Mouse (Mus musculus) neural tube, embryonic 14.5 days (tissue): ENCODE data around the gene Tmem251. TPM values are rescaled to one million over a fixed set of nuclear protein-coding genes. Genes with fewer than 3 reads are reported as not detected.

Source experiments
- ATAC-seq: fragments of 200-750 bp; cut with Nextera tagmentation; 2 replicates; pipeline ENCODE4 v1.8.0; 2017; ENCODE audit warnings: low read depth, mild to moderate bottlenecking, moderate TSS enrichment, moderate library complexity
- H3K27ac ChIP-seq: fragments of 300-500 bp; sonication (generic); 2 replicates; pipeline ENCODE4 v1.5.1; 2014; ENCODE audit warnings: low read depth, mild to moderate bottlenecking, control low read depth, low read length, moderate library complexity, mixed read lengths
- H3K27me3 ChIP-seq: fragments of 300-500 bp; sonication (generic); 2 replicates; pipeline ENCODE4 v1.6.1; 2014; ENCODE audit warnings: low read length; ENCODE audit not compliant: control insufficient read depth, insufficient read depth
- H3K36me3 ChIP-seq: fragments of 300-500 bp; sonication (generic); 2 replicates; pipeline ENCODE4 v1.6.1; 2014; ENCODE audit warnings: low read length, mixed read lengths; ENCODE audit not compliant: control insufficient read depth, insufficient read depth
- H3K4me1 ChIP-seq: fragments of 300-500 bp; sonication (generic); 2 replicates; pipeline ENCODE4 v1.6.1; 2014; ENCODE audit warnings: low read length; ENCODE audit not compliant: control insufficient read depth, insufficient read depth
- H3K4me2 ChIP-seq: fragments of 300-500 bp; sonication (generic); 2 replicates; pipeline ENCODE4 v1.6.1; 2014; ENCODE audit warnings: mild to moderate bottlenecking, low read depth, low read length, control low read depth
- H3K4me3 ChIP-seq: fragments of 300-500 bp; sonication (generic); 2 replicates; pipeline ENCODE4 v1.5.1; 2014; ENCODE audit warnings: low read depth, low read length, control low read depth, mixed read lengths
- H3K9ac ChIP-seq: fragments of 300-500 bp; sonication (generic); replicated peaks from 2 replicates; pipeline ENCODE4 v1.6.1; 2014; ENCODE audit warnings: low read depth, mild to moderate bottlenecking, control low read depth, low read length, mixed read lengths
- H3K9me3 ChIP-seq: fragments of 300-500 bp; sonication (generic); 2 replicates; pipeline ENCODE4 v1.6.1; 2016; ENCODE audit warnings: low read length; ENCODE audit not compliant: control insufficient read depth
- WGBS: fragments of 180-500 bp; shearing (Covaris S2); extraction: QIAGEN DNeasy Blood & Tissue Kit; methylation state at CpG from one replicate; pipeline ENCODE4 v1.1.7; 2014; 5-methylcytosine and 5-hydroxymethylcytosine counted together
- polyA plus RNA-seq: library from polyadenylated mRNA; unstranded; fragments of >200 nt; fragmentation: Nextera tagmentation; extraction: Ambion mirVana; gene quantifications from 2 replicates; pipeline ENCODE4 v1.2.1, GENCODE M21; 2014

Tmem251 gene
- polyA plus RNA-seq, 1 experiment from 2014 or later, result 12.6 TPM

DNA sequence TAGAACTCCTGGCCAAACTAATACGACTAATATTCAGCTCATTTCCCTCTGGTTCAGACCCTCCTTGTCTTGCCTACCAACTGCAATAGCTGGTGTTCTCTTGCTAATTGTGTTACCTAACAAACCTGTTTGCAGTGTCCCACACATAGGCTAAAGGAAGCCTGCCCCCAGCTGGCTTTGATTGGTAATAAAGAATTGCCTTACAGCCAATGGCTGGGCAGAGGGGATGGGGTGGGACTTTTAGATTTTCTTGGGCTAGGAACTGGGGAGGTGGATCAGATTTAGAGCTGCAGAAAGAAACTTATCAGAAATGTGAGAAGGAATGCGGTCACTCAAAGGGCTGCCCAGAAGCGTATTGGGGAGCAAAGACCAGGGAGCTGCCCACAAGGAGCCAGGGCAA is 35.9 kb downstream of the Tmem251 start:
- Histone ChIP-seq H3K36me3 (peaks cover 23% of the 10 kb centered on the region), H3K9ac (no peak overlapping the region), H3K27ac (no peak overlapping the region), H3K4me2 (no peak overlapping the region), H3K9me3 (no peaks in the 10 kb centered on the region), H3K4me3 (no peak overlapping the region), H3K4me1 (no peaks in the 10 kb centered on the region), H3K27me3 (no peaks in the 10 kb centered on the region)
- ATAC-seq, result no peak
- 52% methylated on average over 3 of the region's 3 CpGs for WGBS

DNA sequence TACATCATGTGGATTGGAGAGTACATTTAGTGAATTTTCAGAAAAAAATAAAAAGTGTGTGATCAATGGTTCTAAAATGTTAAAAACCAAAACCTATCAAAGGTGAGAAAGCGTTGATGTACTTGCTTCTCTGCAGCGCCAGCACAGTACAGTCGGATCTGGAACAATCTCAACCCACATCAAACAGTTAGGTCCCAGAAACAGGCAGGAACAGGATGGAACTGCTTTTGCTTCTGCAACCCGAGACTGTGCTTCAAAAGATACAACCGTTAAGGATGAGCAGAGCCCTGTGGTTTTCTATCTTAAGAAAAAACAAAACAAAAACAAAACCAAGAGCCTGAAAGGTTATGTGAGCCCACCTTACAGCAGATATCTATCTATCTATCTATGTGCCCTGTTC is 39.3 kb downstream of the Tmem251 start:
- Histone ChIP-seq H3K4me2 (no peak overlapping the region), H3K36me3 (peaks cover 24% of the 10 kb centered on the region), H3K9ac (no peak overlapping the region), H3K4me3 (no peak overlapping the region), H3K27ac (no peak overlapping the region), H3K9me3 (no peaks in the 10 kb centered on the region), H3K27me3 (no peaks in the 10 kb centered on the region), H3K4me1 (no peaks in the 10 kb centered on the region)
- WGBS, result 91% methylated on average over 5 of the region's 5 CpGs
- no peak for ATAC-seq

GRCm38 (mm10) chr12:102784899-102785592 is 41.5 kb downstream of the Tmem251 start:
- Histone ChIP-seq H3K27ac (no peak overlapping the region), H3K9me3 (no peaks in the 10 kb centered on the region), H3K4me1 (no peaks in the 10 kb centered on the region), H3K4me2 (no peak overlapping the region), H3K9ac (no peak overlapping the region), H3K27me3 (no peaks in the 10 kb centered on the region), H3K4me3 (no peak overlapping the region), H3K36me3 (peaks cover 25% of the 10 kb centered on the region)
- ATAC-seq, result no peak
- 89% methylated on average over 19 of the region's 19 CpGs for WGBS

GRCm38 (mm10) chr12:102785593-102785985 is 42.0 kb downstream of the Tmem251 start:
- peaks cover 28% of the 10 kb centered on the region for H3K36me3 ChIP-seq
- no peak overlapping the region for H3K4me3 ChIP-seq
- H3K4me1 ChIP-seq, result no peaks in the 10 kb centered on the region
- 73% methylated on average over 5 of the region's 5 CpGs for WGBS
- no peaks in the 10 kb centered on the region for H3K27me3 ChIP-seq
- H3K9me3 ChIP-seq, result no peaks in the 10 kb centered on the region
- H3K4me2 ChIP-seq, result no peak overlapping the region
- H3K9ac ChIP-seq, result no peak overlapping the region
- H3K27ac ChIP-seq, result no peak overlapping the region
- no peak for ATAC-seq

- ATAC-seq, result no peak
- H3K9ac ChIP-seq, result no peak overlapping the region
- H3K9me3 ChIP-seq, result no peaks in the 10 kb centered on the region
- no peaks in the 10 kb centered on the region for H3K27me3 ChIP-seq
- no peaks in the 10 kb centered on the region for H3K4me1 ChIP-seq
- H3K4me3 ChIP-seq, result no peak overlapping the region
- no peak overlapping the region for H3K4me2 ChIP-seq
- no peak overlapping the region for H3K27ac ChIP-seq
- WGBS, result 86% methylated on average over 7 of the region's 7 CpGs
- peaks cover 42% of the 10 kb centered on the region for H3K36me3 ChIP-seq
Observed at GRCm38 (mm10) chr12:102787927-102788326, 44.4 kb downstream of the Tmem251 start.

Other genes starting within 250 kb of the Tmem251 start
- gene Chga, start 188.8 kb upstream of the Tmem251 start, polyA plus RNA-seq, result 126 and 150 TPM in 2 replicates
- 34.8 and 40.6 TPM in 2 replicates for gene Itpk1, start 38.8 kb upstream of the Tmem251 start, polyA plus RNA-seq
- 68.8 and 81.1 TPM in 2 replicates for gene Moap1, start 101 bp upstream of the Tmem251 start, polyA plus RNA-seq
- gene Gm28051, start 14.0 kb downstream of the Tmem251 start, polyA plus RNA-seq, result not detected in 2 replicates
- gene Gon7, start 14.0 kb downstream of the Tmem251 start, polyA plus RNA-seq, result 46.9 and 54.2 TPM in 2 replicates
- gene Ubr7, start 14.2 kb downstream of the Tmem251 start, polyA plus RNA-seq, result 43.5 and 47.1 TPM in 2 replicates
- 50.7 and 57.1 TPM in 2 replicates for gene Gm20604, start 14.9 kb downstream of the Tmem251 start, polyA plus RNA-seq
- gene Btbd7, start 134.7 kb downstream of the Tmem251 start, polyA plus RNA-seq, result 15.1 and 18.0 TPM in 2 replicates
- gene Cox8c, start 155.6 kb downstream of the Tmem251 start, polyA plus RNA-seq, result not detected in 2 replicates
- gene Unc79, start 205.1 kb downstream of the Tmem251 start, polyA plus RNA-seq, result 11.4 and 15.6 TPM in 2 replicates